Mouse (Mus musculus) cerebellum, adult 11 months (tissue): ENCODE results near the gene Cldn10.
"Not testable (repeated sequence)": the region's sequence is repeated elsewhere in the genome, so short reads cannot be mapped to it uniquely, and the experiment has no call there.

Source experiments
- DNase-seq: peaks from one replicate; pipeline ENCODE4 v3.0.0; 2022

Cldn10 gene

DNA sequence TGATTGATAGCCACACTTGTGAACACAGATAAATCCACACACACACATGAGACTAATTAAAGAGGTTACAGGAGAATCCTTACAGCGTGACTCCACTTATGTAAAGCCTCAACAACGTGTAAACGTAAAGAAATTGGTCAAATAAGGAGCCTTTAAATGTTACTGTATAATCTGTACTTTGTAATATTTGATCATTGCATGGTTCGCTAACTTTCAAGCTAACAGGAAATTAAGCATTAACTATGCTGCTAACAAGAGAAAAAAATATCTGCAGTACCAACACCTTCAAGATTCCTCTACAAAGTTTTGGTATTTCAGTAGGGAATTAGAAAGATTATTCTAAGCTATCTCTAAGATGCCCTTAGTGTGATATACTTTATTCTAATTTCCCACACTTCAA lies at the start of gene Cldn10:
TSS of gene Cldn10 (plus strand) at position 288 of the 400 bp plus-strand sequence.
- DNase-seq, result no peak

DNA sequence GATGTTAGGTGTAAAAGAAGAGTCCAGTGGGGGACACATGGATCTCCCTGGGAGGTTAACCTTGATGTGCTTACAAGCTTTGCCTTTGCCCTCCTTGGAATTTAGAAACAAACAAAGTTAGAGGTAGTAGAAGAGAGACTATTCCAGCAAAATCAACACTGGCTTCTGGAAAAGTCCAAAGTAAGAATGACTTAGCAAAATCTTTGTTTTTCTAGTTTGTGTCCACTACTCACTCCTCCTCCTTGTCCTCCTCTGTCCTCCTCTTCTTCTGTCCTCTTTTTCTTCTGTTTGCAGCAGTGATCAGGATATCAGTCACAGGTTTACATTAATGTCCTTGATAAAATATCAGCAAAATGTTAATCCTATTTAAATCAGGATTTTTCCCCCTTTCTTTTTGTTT lies 45.9 kb upstream of the Cldn10 start:
- no peak for DNase-seq

DNA sequence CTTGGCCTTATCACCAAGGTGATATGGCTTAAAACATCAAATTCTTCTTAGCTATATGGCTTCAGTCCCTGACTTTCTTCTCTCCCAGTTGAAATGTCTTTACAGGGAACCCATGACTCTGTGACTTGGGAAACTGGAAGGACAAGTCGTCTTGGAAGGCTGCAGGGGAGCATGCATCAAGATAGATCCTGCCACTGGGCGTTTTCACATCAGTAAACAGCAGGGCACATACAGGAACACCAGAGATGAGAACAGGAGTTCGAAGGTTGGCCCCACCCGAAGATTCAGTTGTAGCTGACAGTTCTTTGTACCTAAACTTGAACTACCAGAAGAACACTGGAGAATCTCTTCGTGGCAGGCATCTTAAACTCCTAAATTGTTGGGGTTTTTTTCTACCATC lies 44.8 kb upstream of the Cldn10 start:
- DNase-seq, result no peak

- no peak for DNase-seq
These were observed 38.6 kb upstream of the Cldn10 start for GRCm38 (mm10) chr14:118749068-118749467.

DNA sequence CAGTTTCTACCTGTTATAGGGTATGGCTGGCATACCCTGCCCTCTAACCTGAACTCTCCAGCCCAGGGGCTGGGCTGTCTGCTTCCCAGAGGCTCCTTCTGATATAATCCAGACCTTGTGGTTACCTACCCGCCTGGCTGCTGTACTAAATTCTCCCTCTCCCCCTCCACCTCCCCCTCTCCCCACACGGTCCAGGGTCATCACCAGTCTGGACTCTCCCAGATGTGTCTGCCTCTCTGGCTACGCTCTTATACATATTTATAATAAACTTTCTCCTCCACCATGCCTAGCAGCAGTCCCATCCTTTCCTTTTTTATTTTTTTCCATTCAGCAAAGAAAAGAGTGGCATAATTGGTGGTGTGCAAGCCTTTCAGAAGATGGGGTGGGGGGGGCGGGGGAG lies 38.0 kb upstream of the Cldn10 start:
- no peak for DNase-seq

DNA sequence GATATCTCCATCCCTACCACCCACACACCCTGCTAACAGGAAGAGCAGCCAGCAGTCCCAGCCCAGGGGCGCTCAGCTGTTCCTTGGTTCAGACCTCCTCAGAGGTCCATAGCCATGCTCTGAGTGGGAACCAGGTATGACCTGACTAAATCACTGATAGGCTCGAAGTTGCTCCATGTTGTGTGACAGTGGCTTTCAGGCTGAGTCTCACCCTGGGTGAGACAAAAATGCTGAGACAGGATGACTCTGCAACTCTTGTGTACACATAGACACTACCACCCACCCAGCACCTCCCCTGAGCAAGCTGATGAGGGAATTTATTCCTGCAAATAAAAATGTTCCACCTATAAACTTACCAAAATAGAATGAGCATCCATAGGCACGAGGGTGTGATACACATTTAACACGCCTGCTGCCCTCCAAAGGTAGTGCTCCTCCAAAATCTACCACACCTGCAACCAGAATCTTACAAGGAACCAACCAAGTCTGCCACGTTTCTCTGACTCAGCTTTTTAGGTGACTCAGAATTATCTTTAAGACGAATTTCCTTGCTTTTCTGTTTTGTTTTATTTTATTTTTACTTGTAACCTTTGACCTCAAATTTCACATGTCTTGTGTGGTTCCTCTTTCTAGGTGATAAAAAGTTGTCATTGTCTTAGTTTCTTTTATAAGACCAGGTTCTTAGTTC lies 37.1 kb upstream of the Cldn10 start:
- no peak for DNase-seq

GRCm38 (mm10) chr14:118751193-118751753 lies 36.4 kb upstream of the Cldn10 start:
- no peak for DNase-seq

GRCm38 (mm10) chr14:118756015-118756414 lies 31.7 kb upstream of the Cldn10 start:
- no peak for DNase-seq

DNA sequence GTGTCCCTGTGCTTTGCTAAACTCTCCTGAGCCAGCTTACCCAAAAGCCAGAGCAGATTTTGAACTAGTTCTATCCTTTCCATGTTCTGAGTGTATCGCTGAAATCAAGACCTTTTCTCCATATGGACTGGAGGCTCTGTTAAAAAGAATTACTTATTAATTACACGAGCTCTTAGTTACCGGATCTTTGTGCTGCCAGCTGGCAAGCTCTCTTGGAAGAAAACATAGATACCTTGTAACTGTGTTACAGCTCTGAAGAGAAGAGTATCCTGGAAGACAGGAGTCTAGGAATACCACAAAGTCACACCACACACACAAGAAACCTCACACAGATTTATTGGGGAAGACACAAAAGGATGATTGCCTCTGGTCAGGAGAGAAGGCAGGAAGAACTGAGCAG lies 31.1 kb upstream of the Cldn10 start:
- DNase-seq, result no peak

DNA sequence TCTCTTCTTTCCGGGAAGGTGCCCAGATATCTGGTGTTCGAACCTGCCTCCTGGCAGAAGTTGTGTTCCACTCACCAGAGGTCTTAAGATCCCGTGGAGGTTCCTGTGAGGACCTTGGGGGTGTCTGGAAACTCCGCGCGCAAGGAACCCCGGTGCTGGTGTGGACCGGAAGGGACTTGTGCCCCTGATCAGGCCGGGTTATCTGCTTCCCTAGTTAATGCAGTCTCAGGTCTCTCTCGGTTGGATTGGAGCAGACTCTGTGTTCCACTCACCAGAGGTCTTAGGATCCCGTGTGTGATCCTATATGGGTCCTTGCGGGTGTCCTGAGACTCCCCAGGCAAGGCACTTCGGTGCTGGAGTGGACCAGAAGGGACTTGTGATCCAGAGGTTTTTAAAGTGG lies 24.3 kb upstream of the Cldn10 start:
- DNase-seq, result not testable (repeated sequence)

- DNase-seq, result no peak
These were observed 23.7 kb upstream of the Cldn10 start for GRCm38 (mm10) chr14:118763917-118764495.

DNA sequence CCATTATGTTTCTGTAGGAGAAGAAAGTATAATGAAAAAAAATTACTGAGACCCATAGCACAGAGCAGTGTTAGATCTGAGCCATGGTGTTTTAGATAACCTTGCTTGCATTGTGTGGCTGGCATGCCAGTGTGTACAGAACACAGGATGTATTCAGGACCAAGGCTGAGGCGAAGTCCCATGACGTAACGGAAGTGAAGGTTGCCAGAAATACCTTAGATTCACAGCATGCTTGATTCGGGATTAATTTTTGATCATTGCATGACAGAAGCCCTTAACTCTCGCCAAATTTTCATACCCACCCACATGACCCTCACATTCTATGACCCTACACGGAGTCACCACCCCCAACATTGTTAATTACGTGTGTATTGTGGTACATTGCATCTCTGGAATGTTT lies 22.4 kb upstream of the Cldn10 start:
- DNase-seq, result no peak

- no peak for DNase-seq
These were observed 21.8 kb upstream of the Cldn10 start for GRCm38 (mm10) chr14:118765951-118766350.

- DNase-seq, result no peak
These were observed 21.3 kb upstream of the Cldn10 start for GRCm38 (mm10) chr14:118766368-118766767.

- DNase-seq, result peak; percentile 65
These were observed 19.9 kb upstream of the Cldn10 start for GRCm38 (mm10) chr14:118767673-118768353.

GRCm38 (mm10) chr14:118768354-118768713 lies 19.4 kb upstream of the Cldn10 start:
- no peak for DNase-seq

- DNase-seq, result no peak
These were observed 14.0 kb upstream of the Cldn10 start for GRCm38 (mm10) chr14:118773668-118774067.

- DNase-seq, result no peak
These were observed 12.9 kb upstream of the Cldn10 start for GRCm38 (mm10) chr14:118774507-118775428.

DNA sequence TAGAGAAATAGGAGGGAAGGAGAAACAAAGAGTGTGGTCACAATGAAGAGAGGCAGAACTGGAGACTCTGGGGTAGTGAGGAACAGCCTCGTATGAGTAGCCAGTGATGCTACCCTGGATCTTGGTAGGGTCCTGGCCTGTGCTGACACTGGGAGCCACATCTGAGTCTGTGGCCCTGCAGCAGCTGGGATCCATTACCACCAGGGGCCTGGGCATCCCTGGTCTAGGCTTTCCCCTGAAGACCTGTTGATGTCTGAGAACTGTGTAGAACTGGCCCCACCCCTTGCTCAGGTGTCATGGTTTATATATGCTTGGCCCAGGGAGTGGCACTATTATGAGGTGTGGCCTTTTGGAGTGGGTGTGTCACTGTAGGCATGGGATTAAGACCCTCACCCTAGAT lies 12.2 kb upstream of the Cldn10 start:
- DNase-seq, result no peak

DNA sequence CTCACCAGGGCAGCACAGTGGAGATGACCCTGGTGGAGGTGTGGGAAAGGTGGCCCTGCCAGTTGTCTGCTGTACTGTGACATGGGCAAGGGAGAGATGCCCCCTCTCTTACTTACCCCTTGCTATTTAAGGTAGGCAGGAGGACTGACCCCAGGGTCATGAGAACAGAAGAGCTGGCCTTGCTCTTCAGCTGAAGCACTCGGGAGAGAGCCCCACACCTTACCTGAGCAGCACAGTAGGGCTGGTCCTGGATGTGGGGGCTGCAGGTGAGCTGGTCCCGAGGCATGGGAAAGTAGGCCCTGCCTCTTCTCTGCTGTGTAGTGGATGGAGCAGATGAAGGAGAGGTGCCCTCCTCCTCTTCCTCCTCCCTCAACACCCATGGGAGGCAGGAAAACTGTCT lies 11.3 kb upstream of the Cldn10 start:
- no peak for DNase-seq

DNA sequence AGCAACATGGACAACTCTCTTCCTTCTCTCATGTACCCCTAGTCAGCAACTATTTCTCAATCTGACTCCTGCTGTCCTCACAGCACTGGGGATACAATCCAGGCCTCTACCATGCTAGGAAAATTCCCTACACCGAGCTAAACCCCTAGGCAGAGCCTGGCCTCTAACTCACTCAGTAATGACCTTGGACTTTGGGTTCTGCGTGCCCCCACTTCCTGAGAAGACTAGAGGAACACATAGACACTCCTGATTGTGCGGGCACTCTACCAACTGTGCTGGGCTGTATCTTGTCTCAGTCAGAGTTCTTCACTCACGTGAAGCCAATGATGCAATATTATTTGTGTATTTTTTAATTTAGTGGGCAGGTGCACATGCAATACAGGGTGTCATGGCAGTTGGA lies 10.2 kb upstream of the Cldn10 start:
- no peak for DNase-seq

DNA sequence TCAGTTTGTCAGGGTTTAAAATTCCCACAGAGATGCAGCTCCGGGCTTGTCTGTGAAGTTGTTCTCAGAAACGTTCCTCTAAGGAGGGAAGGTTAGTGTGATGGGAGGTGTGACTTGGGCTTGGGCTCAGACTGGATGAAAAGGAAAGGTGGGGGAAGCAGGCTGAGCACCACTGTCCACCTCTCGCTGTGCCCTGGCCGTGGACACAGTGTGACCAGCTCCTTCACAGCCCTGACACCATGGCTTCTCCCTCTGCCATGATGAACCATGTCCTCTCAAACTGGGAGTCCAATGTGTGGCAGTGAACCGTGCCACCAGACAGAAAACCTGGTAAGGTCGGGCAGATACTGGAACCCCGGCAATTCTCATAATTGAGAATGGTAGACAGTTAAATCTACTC lies 6.1 kb upstream of the Cldn10 start:
- no peak for DNase-seq

DNA sequence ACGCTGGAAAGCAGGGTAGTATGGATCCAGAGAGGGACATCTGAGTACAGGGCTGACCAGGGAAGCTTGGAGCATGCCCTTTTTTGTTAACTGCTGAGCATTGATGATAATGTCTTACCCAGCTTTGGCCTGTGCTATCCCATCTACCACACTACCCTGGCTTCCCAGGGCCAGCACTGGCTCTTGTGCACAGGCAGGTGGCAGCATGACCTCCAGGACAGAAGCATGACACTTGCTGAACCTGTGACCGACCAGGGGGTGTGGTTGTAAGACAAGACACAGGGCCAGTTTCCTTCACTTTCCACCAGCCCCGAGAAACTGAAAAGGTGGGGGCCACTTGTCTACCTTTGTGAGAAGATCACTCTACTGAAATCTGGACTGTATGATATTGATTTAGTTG lies 5.5 kb upstream of the Cldn10 start:
- DNase-seq, result no peak
